Mouse (Mus musculus): ENCODE results near the gene Treh. TPM values are rescaled to one million over a fixed set of nuclear protein-coding genes. Genes with fewer than 3 reads are reported as not detected.

Gene Treh
- polyA plus RNA-seq, 1 experiment from 2014 or later: not detected

- peaks cover 14% of the 10 kb centered on the region for H3K27me3 ChIP-seq
- WGBS (ENCODE audit: insufficient replicate concordance): 43% methylated on average over 6 of the region's 6 CpGs
- ATAC-seq (ENCODE audit: low read depth) (no peak), DNase-seq (no peak)
- H3K4me1 ChIP-seq (replicated peaks): peaks cover 62% of the 10 kb centered on the region
- H3K4me2 ChIP-seq: no peak overlapping the region
- H3K36me3 ChIP-seq: peaks cover 8% of the 10 kb centered on the region; the same call in 1 of the 2 replicates
- no peak overlapping the region for H3K4me3 ChIP-seq (replicated peaks)
- no peak overlapping the region for H3K27ac ChIP-seq
- no peaks in the 10 kb centered on the region for H3K9me3 ChIP-seq (replicated peaks)
- H3K9ac ChIP-seq: no peak overlapping the region
These were observed 44.2 kb downstream of the Treh start for GRCm38 (mm10) chr9:44716997-44717821.

- Histone ChIP-seq H3K4me3 (replicated peaks) (no peak overlapping the region), H3K9ac (no peak overlapping the region), H3K36me3 (peaks cover 8% of the 10 kb centered on the region; the same call in 1 of the 2 replicates), H3K4me2 (no peak overlapping the region), H3K4me1 (replicated peaks) (peaks cover 56% of the 10 kb centered on the region), H3K27ac (no peak overlapping the region), H3K27me3 (peaks cover 14% of the 10 kb centered on the region), H3K9me3 (replicated peaks) (no peaks in the 10 kb centered on the region)
- no peak for DNase-seq
- 71% methylated on average over 10 of the region's 10 CpGs for WGBS (ENCODE audit: insufficient replicate concordance)
- no peak for ATAC-seq (ENCODE audit: low read depth)
These were observed 44.8 kb downstream of the Treh start for GRCm38 (mm10) chr9:44717822-44718242.

GRCm38 (mm10) chr9:44718937-44719631 is 46.1 kb downstream of the Treh start:
- ATAC-seq (ENCODE audit: low read depth) (no peak), DNase-seq (no peak)
- Histone ChIP-seq H3K4me1 (replicated peaks) (peaks cover 53% of the 10 kb centered on the region), H3K4me3 (replicated peaks) (no peak overlapping the region), H3K9me3 (replicated peaks) (no peaks in the 10 kb centered on the region), H3K27me3 (peaks cover 14% of the 10 kb centered on the region), H3K36me3 (peaks cover 8% of the 10 kb centered on the region; the same call in 1 of the 2 replicates), H3K27ac (no peak overlapping the region), H3K4me2 (no peak overlapping the region), H3K9ac (no peak overlapping the region)
- WGBS (ENCODE audit: insufficient replicate concordance): 62% methylated on average over 12 of the region's 12 CpGs

DNA sequence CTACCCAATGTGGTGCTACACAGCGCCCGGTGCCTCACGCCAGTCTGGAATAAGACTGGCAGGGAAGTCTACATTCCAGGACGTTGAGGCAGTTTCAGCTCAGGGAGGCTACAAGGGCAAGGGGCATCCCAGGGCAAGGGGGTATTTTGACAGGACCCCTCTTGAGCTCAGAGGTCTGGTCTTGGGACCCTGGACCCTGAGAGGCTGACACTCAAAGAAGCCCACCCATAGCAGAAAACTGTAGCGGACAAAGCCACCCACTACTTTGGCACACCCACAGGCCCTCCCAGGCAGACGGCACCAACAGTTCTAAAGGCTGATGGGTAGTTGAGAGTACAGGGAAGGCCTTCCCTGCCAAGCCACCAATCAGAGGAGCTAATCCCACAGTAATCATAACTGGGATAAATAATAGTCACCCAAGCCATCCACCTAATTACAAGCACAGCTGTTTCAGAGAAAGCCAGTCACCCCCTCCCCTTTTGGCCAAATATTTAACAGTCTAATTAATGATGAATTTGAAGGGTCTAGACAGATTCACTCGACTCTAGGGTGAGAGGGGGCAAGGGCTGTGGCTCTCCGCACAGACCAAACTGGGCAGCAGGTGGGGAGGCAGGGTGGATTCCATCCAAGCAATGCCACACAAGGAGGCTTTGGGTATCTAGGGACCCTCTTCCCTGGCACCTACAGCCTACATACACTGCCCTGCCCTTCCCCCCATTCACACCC is 46.8 kb downstream of the Treh start:
- Histone ChIP-seq H3K4me3 (replicated peaks) (no peak overlapping the region), H3K27me3 (peaks cover 14% of the 10 kb centered on the region), H3K27ac (no peak overlapping the region), H3K9ac (no peak overlapping the region), H3K4me2 (no peak overlapping the region), H3K36me3 (peaks cover 8% of the 10 kb centered on the region; the same call in 1 of the 2 replicates), H3K4me1 (replicated peaks) (peaks cover 53% of the 10 kb centered on the region), H3K9me3 (replicated peaks) (no peaks in the 10 kb centered on the region)
- WGBS (ENCODE audit: insufficient replicate concordance): 74% methylated on average over 8 of the region's 8 CpGs
- ATAC-seq (ENCODE audit: low read depth) (no peak), DNase-seq (no peak)

DNA sequence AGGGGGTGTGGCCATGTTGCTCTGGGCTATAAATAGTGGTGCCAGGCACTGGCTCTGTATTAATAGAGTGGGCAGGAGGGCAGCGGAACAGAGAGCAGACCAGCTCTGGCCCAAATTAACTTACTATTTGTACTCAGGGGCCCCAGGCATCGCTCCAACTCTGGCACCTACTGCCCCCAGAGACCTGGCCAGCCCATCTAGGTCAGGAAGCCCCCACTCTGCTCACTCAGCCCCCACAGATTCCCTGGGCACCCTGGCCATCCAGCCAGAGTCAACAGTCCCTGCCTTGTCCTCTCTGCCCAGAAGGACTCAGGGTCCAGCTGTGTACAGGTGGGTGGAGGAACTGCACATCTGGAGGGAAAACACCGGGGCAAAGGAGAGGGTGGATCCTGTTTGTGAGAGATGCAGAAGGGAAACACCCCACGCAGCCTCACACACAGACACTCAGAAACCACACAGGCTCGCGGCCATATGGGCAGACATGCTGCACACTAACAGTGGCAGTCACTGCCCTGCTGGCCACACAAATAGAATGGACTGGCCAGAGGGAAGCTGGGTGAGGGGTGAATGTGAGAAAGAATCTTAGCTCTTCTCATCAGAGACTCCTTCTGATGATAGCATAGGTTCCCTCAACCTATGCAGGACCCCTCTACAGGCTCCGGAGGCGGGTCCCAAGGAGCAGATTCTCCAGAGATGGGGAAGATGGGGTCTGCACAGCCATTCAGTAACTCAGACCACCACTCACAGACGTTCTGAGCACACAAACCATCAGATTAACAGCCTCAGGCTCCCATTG is 47.5 kb downstream of the Treh start:
- 19% methylated on average over 9 of the region's 9 CpGs for WGBS (ENCODE audit: insufficient replicate concordance)
- H3K4me2 ChIP-seq: peak overlapping the region; percentile 74

DNA sequence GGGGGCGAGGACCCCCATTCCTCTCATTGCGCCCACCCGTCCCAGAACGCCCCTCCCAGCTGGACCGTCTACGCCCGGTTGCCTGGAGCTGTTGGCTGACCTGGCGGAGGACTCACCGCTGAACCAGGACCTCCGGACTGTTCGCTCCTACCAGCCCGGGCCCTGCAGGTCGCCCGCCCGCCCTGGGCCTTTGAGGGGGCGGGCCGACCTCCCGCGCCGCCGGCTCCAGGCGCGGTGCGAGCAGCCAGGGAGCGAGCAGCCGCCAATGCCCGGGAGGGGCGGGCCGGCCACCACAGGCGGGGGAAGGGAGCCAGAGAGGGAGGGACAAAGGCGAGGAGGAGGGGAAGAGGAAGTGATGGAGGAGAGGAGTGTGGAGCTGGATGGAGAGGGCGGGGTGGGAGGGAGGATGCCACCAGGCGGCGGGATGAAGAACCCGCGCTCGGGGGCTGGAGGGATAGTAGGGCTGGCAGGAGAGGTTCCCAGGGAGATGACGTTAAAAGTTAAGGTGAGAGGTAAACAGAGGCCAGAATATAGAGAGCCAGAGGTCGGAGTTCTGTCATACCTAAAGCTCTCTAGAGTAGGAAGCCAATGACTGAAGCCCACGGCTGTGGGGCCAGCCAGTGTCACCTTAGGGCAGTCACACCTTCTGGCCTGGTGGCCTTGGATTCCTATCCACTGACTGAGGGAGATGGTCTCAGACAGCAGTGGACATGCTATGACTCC is 48.3 kb downstream of the Treh start:
- DNase-seq (peak; percentile 39), ATAC-seq (ENCODE audit: low read depth) (peak; percentile 78)
- peak overlapping the region; percentile 59 for H3K9ac ChIP-seq
- H3K4me2 ChIP-seq: peak overlapping the region; percentile 74
- 2% methylated on average over 40 of the region's 40 CpGs for WGBS (ENCODE audit: insufficient replicate concordance)
- no peak overlapping the region for H3K27ac ChIP-seq
- peak overlapping the region; percentile 54 for H3K4me3 ChIP-seq (replicated peaks)
- no peaks in the 10 kb centered on the region for H3K36me3 ChIP-seq
- H3K27me3 ChIP-seq: peaks cover 12% of the 10 kb centered on the region
- no peaks in the 10 kb centered on the region for H3K9me3 ChIP-seq (replicated peaks)
- peaks cover 53% of the 10 kb centered on the region for H3K4me1 ChIP-seq (replicated peaks)

More for the DNA sequence above, 47.5 kb downstream of the Treh start:
- peaks cover 53% of the 10 kb centered on the region for H3K4me1 ChIP-seq (replicated peaks)
- peaks cover 12% of the 10 kb centered on the region for H3K27me3 ChIP-seq
- no peaks in the 10 kb centered on the region for H3K9me3 ChIP-seq (replicated peaks)
- H3K36me3 ChIP-seq: 0 out of 2 replicates have a peak, but pooled peaks cover 2% of the 10 kb centered on the region
- H3K27ac ChIP-seq: no peak overlapping the region
- ATAC-seq (ENCODE audit: low read depth) (no peak), DNase-seq (no peak)
- peak overlapping the region; percentile 54 for H3K4me3 ChIP-seq (replicated peaks)
- peak overlapping the region; percentile 59 for H3K9ac ChIP-seq

GRCm38 (mm10) chr9:44721877-44722186 is 48.8 kb downstream of the Treh start:
- Histone ChIP-seq H3K9ac (no peak overlapping the region), H3K27ac (no peak overlapping the region), H3K4me3 (replicated peaks) (no peak overlapping the region), H3K36me3 (no peaks in the 10 kb centered on the region), H3K4me2 (peak overlapping the region; percentile 74), H3K27me3 (peaks cover 12% of the 10 kb centered on the region), H3K4me1 (replicated peaks) (peaks cover 50% of the 10 kb centered on the region), H3K9me3 (replicated peaks) (no peaks in the 10 kb centered on the region)
- ATAC-seq (ENCODE audit: low read depth) (peak; percentile 21; the same call in 1 of the 2 replicates), DNase-seq (no peak)
- WGBS (ENCODE audit: insufficient replicate concordance): 75% methylated on average over 3 of the region's 3 CpGs

GRCm38 (mm10) chr9:44722575-44722974 is 49.5 kb downstream of the Treh start:
- peaks cover 12% of the 10 kb centered on the region for H3K27me3 ChIP-seq
- DNase-seq (no peak), ATAC-seq (ENCODE audit: low read depth) (no peak)
- no peak overlapping the region for H3K4me3 ChIP-seq (replicated peaks)
- H3K4me2 ChIP-seq: no peak overlapping the region
- WGBS (ENCODE audit: insufficient replicate concordance): 56% methylated on average over 7 of the region's 7 CpGs
- H3K9me3 ChIP-seq (replicated peaks): no peaks in the 10 kb centered on the region
- peaks cover 42% of the 10 kb centered on the region for H3K4me1 ChIP-seq (replicated peaks)
- no peak overlapping the region for H3K27ac ChIP-seq
- no peaks in the 10 kb centered on the region for H3K36me3 ChIP-seq
- no peak overlapping the region for H3K9ac ChIP-seq

GRCm38 (mm10) chr9:44723008-44723407 is 50.0 kb downstream of the Treh start:
- Histone ChIP-seq H3K27me3 (peaks cover 12% of the 10 kb centered on the region), H3K4me3 (replicated peaks) (no peak overlapping the region)

GRCm38 (mm10) chr9:44723521-44724041 is 50.5 kb downstream of the Treh start:
- Histone ChIP-seq H3K9ac (no peak overlapping the region), H3K27ac (no peak overlapping the region), H3K9me3 (replicated peaks) (no peaks in the 10 kb centered on the region), H3K4me2 (no peak overlapping the region), H3K4me1 (replicated peaks) (peaks cover 36% of the 10 kb centered on the region), H3K27me3 (peaks cover 15% of the 10 kb centered on the region), H3K4me3 (replicated peaks) (no peak overlapping the region), H3K36me3 (no peaks in the 10 kb centered on the region)
- no peak for ATAC-seq (ENCODE audit: low read depth)
- DNase-seq: no peak
- WGBS (ENCODE audit: insufficient replicate concordance): 52% methylated on average over 11 of the region's 11 CpGs

More at GRCm38 (mm10) chr9:44723008-44723407, 50.0 kb downstream of the Treh start:
- no peaks in the 10 kb centered on the region for H3K9me3 ChIP-seq (replicated peaks)
- ATAC-seq (ENCODE audit: low read depth): no peak
- no peak overlapping the region for H3K9ac ChIP-seq
- no peak overlapping the region for H3K4me2 ChIP-seq
- H3K27ac ChIP-seq: no peak overlapping the region
- H3K36me3 ChIP-seq: no peaks in the 10 kb centered on the region
- peaks cover 40% of the 10 kb centered on the region for H3K4me1 ChIP-seq (replicated peaks)
- no peak for DNase-seq
- 22% methylated on average over 7 of the region's 7 CpGs for WGBS (ENCODE audit: insufficient replicate concordance)
